Mouse (Mus musculus): ENCODE results near the gene Tmem196.
A peak's percentile ranks its signal among the peaks of the same experiment; 100 is the strongest.

Gene Tmem196

GRCm38 (mm10) chr12:119945589-119946310 is at the start of gene Tmem196:
Gene Tmem196, plus strand, starts transcription at chr12:119945822.
- DNase-seq (ENCODE audit: low read depth, low spot score), result peak; percentile 45

- peak; percentile 3 for DNase-seq (ENCODE audit: low read depth, low spot score)
These were observed 680 bp downstream of the Tmem196 start for GRCm38 (mm10) chr12:119946311-119946692.

- no peak for DNase-seq (ENCODE audit: low read depth, low spot score)
These were observed 11.4 kb downstream of the Tmem196 start for GRCm38 (mm10) chr12:119957041-119957440.

GRCm38 (mm10) chr12:119960730-119961129 is 15.1 kb downstream of the Tmem196 start:
- no peak for DNase-seq (ENCODE audit: low read depth, low spot score)

GRCm38 (mm10) chr12:119965373-119965772 is 19.8 kb downstream of the Tmem196 start:
- no peak for DNase-seq (ENCODE audit: low read depth, low spot score)

- DNase-seq (ENCODE audit: low read depth, low spot score), result no peak
These were observed 24.4 kb downstream of the Tmem196 start for GRCm38 (mm10) chr12:119970068-119970467.

- peak; percentile 51 for DNase-seq (ENCODE audit: low read depth, low spot score)
These were observed 36.1 kb downstream of the Tmem196 start for GRCm38 (mm10) chr12:119981731-119982130.

- DNase-seq (ENCODE audit: low read depth, low spot score), result no peak
These were observed 52.6 kb downstream of the Tmem196 start for GRCm38 (mm10) chr12:119998267-119998666.

GRCm38 (mm10) chr12:120004280-120004679 is 58.7 kb downstream of the Tmem196 start:
- no peak for DNase-seq (ENCODE audit: low read depth, low spot score)

GRCm38 (mm10) chr12:120014768-120015167 is 69.1 kb downstream of the Tmem196 start:
- DNase-seq (ENCODE audit: low read depth, low spot score), result no peak

GRCm38 (mm10) chr12:120015201-120015600 is 69.6 kb downstream of the Tmem196 start:
- no peak for DNase-seq (ENCODE audit: low read depth, low spot score)

- DNase-seq (ENCODE audit: low read depth, low spot score), result peak; percentile 25
These were observed 82.7 kb downstream of the Tmem196 start for GRCm38 (mm10) chr12:120028089-120028959.

Measured in ES-CJ7 (cell line).